Mouse (Mus musculus) E14TG2a.4 (cell line): ENCODE results near the gene Vsig10.

Source experiments
- CTCF ChIP-seq: conservative IDR thresholded peaks from 2 replicates; pipeline ENCODE4 v1.5.1; 2014; ENCODE audit warnings: low read length
- NANOG ChIP-seq: IDR thresholded peaks from 2 replicates; pipeline ENCODE4 v1.6.1; 2014; ENCODE audit warnings: borderline replicate concordance, low read length, mixed read lengths

DNA sequence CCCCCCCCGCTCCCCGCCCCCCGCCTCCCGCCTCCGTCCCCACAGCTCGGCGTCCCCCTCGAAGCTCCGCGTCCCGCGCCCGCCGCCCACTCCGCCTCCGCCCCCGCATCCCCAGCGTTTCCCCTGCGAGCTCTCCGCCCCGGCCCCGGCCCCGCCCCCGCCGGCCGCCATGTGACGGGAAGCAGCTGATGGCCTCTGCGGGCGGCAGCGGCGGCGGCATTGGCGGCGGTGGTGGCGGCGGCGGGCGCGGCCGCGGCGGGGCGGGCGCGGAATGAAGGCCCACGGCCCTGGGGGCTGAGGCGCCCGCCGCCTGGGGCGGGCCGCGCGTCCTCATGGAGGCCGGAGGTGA lies 38.2 kb downstream of the Vsig10 start, which contains the start of gene Wsb2:
- TF ChIP-seq CTCF (no peak), NANOG (no peak)
